Mouse (Mus musculus) left cerebral cortex, adult 9 months (tissue): Measurements from ENCODE around the gene Vmn1r66.
"Not testable (repeated sequence)": the region's sequence is repeated elsewhere in the genome, so short reads cannot be mapped to it uniquely, and the experiment has no call there.

Experiments
- DNase-seq, 2 experiments: peaks; one replicate each; pipeline ENCODE4 v3.0.0; 2022; ENCODE audit warnings: low spot score in 2 of 2

Gene Vmn1r66

GRCm38 (mm10) chr7:10277906-10278305, at the start of gene Vmn1r66:
TSS of gene Vmn1r66 (minus strand) at chr7:10278006.
- DNase-seq: no peak

GRCm38 (mm10) chr7:10325462-10325861, 47.7 kb upstream of the Vmn1r66 start:
- not testable (repeated sequence) for DNase-seq

- DNase-seq: no peak
Observed at GRCm38 (mm10) chr7:10252075-10252474, 25.7 kb downstream of the Vmn1r66 start.

- DNase-seq: no peak
Observed at GRCm38 (mm10) chr7:10249146-10249545, 28.7 kb downstream of the Vmn1r66 start.
